Mouse (Mus musculus) CD4-positive, CD25-positive, alpha-beta regulatory T cell, adult 4 months (primary cell): Measurements from ENCODE around the gene Ppp1r12a. TPM values are rescaled to one million over a fixed set of nuclear protein-coding genes. Genes with fewer than 3 reads are reported as not detected.
A peak's percentile ranks its signal among the peaks of the same experiment; 100 is the strongest.

Experiments
- ATAC-seq: one replicate; pipeline ENCODE4 v1.8.0; 2017
- polyA plus RNA-seq, 2 experiments: library from polyadenylated mRNA; unstranded; fragments of 100-300 nt; shearing (Covaris generic); gene quantifications; one replicate each; pipeline ENCODE4 v1.2.1; 2017

Ppp1r12a gene
- polyA plus RNA-seq, 2 experiments from 2014 or later: 272 to 280 TPM

- ATAC-seq: no peak
These were observed 130.7 kb downstream of the Ppp1r12a start for GRCm38 (mm10) chr10:108292651-108293050.

- ATAC-seq: no peak
These were observed 131.7 kb downstream of the Ppp1r12a start for GRCm38 (mm10) chr10:108293620-108294195.

- ATAC-seq: no peak
These were observed 132.8 kb downstream of the Ppp1r12a start for GRCm38 (mm10) chr10:108294766-108295165.

GRCm38 (mm10) chr10:108296446-108296845, 134.5 kb downstream of the Ppp1r12a start:
- no peak for ATAC-seq

- no peak for ATAC-seq
These were observed 136.3 kb downstream of the Ppp1r12a start for GRCm38 (mm10) chr10:108298261-108298660.

GRCm38 (mm10) chr10:108298841-108299545, 137.0 kb downstream of the Ppp1r12a start:
- no peak for ATAC-seq

- ATAC-seq: no peak
These were observed 137.8 kb downstream of the Ppp1r12a start for GRCm38 (mm10) chr10:108299828-108300227.

- ATAC-seq: peak; percentile 80
These were observed 138.8 kb downstream of the Ppp1r12a start for GRCm38 (mm10) chr10:108300843-108301242.

GRCm38 (mm10) chr10:108307772-108308171, 145.8 kb downstream of the Ppp1r12a start:
- no peak for ATAC-seq

GRCm38 (mm10) chr10:108310195-108310594, 148.2 kb downstream of the Ppp1r12a start:
- ATAC-seq: no peak

- no peak for ATAC-seq
These were observed 149.4 kb downstream of the Ppp1r12a start for GRCm38 (mm10) chr10:108311396-108311795.

GRCm38 (mm10) chr10:108313845-108314244, 151.9 kb downstream of the Ppp1r12a start:
- ATAC-seq: no peak

- no peak for ATAC-seq
These were observed 152.4 kb downstream of the Ppp1r12a start for GRCm38 (mm10) chr10:108314396-108314795.

- ATAC-seq: no peak
These were observed 153.2 kb downstream of the Ppp1r12a start for GRCm38 (mm10) chr10:108315236-108315635.

- no peak for ATAC-seq
These were observed 166.4 kb downstream of the Ppp1r12a start for GRCm38 (mm10) chr10:108328356-108328755.

GRCm38 (mm10) chr10:108328983-108329382, 167.0 kb downstream of the Ppp1r12a start:
- ATAC-seq: no peak

GRCm38 (mm10) chr10:108329771-108330170, 167.8 kb downstream of the Ppp1r12a start:
- ATAC-seq: no peak

- ATAC-seq: no peak
These were observed 169.0 kb downstream of the Ppp1r12a start for GRCm38 (mm10) chr10:108330964-108331363.

GRCm38 (mm10) chr10:108331784-108332561, 170.0 kb downstream of the Ppp1r12a start, which contains the start of gene Pawr:
Gene Pawr, plus strand, starts transcription at chr10:108332121.
- peak; percentile 74 for ATAC-seq

GRCm38 (mm10) chr10:108332571-108333541, 170.9 kb downstream of the Ppp1r12a start:
- ATAC-seq: peak; percentile 19

GRCm38 (mm10) chr10:108333642-108334041, 171.6 kb downstream of the Ppp1r12a start:
- no peak for ATAC-seq
